Mouse (Mus musculus) lung, adult 2 months (tissue): Measurements from ENCODE around the gene Cyb561d2.

Source experiments
- CTCF ChIP-seq: fragments of 200-500 bp; IDR thresholded peaks from 2 replicates; pipeline ENCODE4 v1.5.1; 2011; ENCODE audit warnings: mild to moderate bottlenecking, low read length, control low read depth; ENCODE audit not compliant: insufficient read depth
- POLR2A ChIP-seq: fragments of 200-500 bp; IDR thresholded peaks from 2 replicates; pipeline ENCODE4 v1.6.1; 2011; ENCODE audit warnings: low read depth, mild to moderate bottlenecking, control low read depth, low read length, borderline replicate concordance; ENCODE audit errors: extremely low read depth

DNA sequence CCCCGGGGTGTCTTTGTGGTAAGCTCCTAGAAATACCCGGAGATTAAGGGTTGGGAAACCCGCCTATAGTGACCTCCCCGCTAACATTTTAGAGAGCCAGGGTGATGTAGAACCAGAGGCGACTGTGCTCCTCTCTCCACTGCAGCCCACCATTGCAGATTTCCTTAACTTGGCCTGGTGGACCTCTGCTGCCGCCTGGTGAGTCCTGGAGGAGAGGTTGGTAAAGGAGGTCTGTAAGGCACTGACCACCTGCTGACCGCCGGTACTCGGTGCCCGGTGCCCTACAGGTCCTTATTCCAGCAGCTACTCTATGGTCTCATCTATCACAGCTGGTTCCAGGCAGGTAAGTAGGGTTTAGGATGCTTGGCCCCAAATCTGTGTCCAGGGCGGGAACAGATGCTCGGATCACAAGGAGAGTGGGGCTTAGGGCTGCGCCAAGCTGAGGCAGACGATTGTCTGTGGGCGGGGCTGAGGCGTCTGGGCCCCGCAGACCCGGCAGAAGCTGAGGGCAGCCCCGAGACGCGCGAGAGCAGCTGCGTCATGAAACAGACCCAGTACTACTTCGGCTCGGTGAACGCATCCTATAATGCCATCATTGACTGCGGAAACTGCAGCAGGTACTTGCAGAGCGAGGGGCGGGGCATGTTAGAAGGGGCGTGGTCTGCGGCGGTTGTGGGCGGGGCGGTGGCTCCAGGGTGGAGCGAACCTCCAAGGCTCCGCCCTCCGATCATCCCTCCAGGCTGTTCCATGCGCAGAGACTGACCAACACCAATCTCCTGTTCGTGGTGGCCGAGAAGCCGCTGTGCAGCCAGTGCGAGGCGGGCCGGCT is 15.6 kb downstream of the Cyb561d2 start:
- TF ChIP-seq POLR2A (no peak), CTCF (no peak)
